ENCODE assay signal across 26 mouse cellular contexts in genomic region chr14:55777806-55778205, GRCm38 (mm10). TPM values are rescaled to one million over a fixed set of nuclear protein-coding genes. Genes with fewer than 3 reads are reported as not detected.
DNase-seq lines count a peak whose midpoint lies in the region; ATAC-seq and TF ChIP-seq lines count a peak whose summit lies in the region.
"Had no signal": no experiment of that assay in that cellular context is flagged by ENCODE, and none has a peak within 500 bp of the region (broad histone marks: within the 10 kb centered on the region; RNA-seq: fewer than 3 reads in every experiment).

No protein-coding gene starts in this region.

- no peak for ATAC-seq in heart, embryonic 11.5 days (replicated peaks; ENCODE audit: insufficient number of reproducible peaks, low FRiP score, low TSS enrichment)
- ATAC-seq in liver, embryonic 11.5 days (replicated peaks; ENCODE audit: low FRiP score): no peak
- ATAC-seq: forebrain, embryonic 16.5 days had no signal

- no peaks in the 10 kb centered on the region for H3K9me3 ChIP-seq in heart, embryonic 10.5 days
- no peaks in the 10 kb centered on the region for H3K9me3 ChIP-seq in heart, embryonic 11.5 days (replicated peaks; ENCODE audit: control insufficient read depth, low read length)
- no peaks in the 10 kb centered on the region for H3K9me3 ChIP-seq in liver, embryonic 11.5 days (ENCODE audit: control insufficient read depth, low read length)
- H3K9me3 ChIP-seq: embryonic facial prominence, embryonic 13.5 days; forebrain, embryonic 10.5 days; G1E; midbrain, embryonic 12.5 days; neural tube, embryonic 13.5 days had no signal

- H3K9ac ChIP-seq in heart, embryonic 11.5 days (ENCODE audit: low read depth, low read length): no peak overlapping the region
- H3K9ac ChIP-seq in liver, adult 2 months (ENCODE audit: low read depth, low read length): no peak overlapping the region
- H3K9ac ChIP-seq in liver, embryonic 11.5 days (ENCODE audit: low read depth, low read length): no peak overlapping the region
- H3K9ac ChIP-seq: embryonic facial prominence, embryonic 13.5 days; hindbrain, embryonic 14.5 days; liver, embryonic 14.5 days; lung, embryonic 14.5 days; midbrain, embryonic 12.5 days; neural tube, embryonic 13.5 days had no signal

- peak overlapping the region; percentile 49 for H3K27ac ChIP-seq in heart, embryonic 10.5 days
- no peak overlapping the region for H3K27ac ChIP-seq in heart, embryonic 11.5 days (ENCODE audit: low read depth, low read length)
- no peak overlapping the region for H3K27ac ChIP-seq in liver, adult 2 months (replicated peaks; ENCODE audit: insufficient read depth, low read depth, low read length)
- no peak overlapping the region for H3K27ac ChIP-seq in liver, embryonic 11.5 days (ENCODE audit: low read depth, low read length)
- H3K27ac ChIP-seq: embryonic facial prominence, embryonic 13.5 days; forebrain, embryonic 10.5 days; hindbrain, embryonic 14.5 days; liver, embryonic 14.5 days; midbrain, embryonic 12.5 days; neural tube, embryonic 13.5 days; stomach, postnatal 0 days had no signal

- peaks cover 36% of the 10 kb centered on the region for H3K4me1 ChIP-seq in heart, embryonic 10.5 days
- H3K4me1 ChIP-seq in heart, embryonic 11.5 days (ENCODE audit: control insufficient read depth, insufficient read depth, low read length): peaks cover 18% of the 10 kb centered on the region
- peaks cover 3% of the 10 kb centered on the region; the same call in 1 of the 2 replicates for H3K4me1 ChIP-seq in liver, adult 2 months (ENCODE audit: control insufficient read depth, insufficient read depth, low read length)
- H3K4me1 ChIP-seq in liver, embryonic 11.5 days (replicated peaks; ENCODE audit: control insufficient read depth, insufficient read depth, low read length): peaks cover 11% of the 10 kb centered on the region

- TF ChIP-seq CTCF in liver, adult 2 months (IDR thresholded peaks at IDR 0.05; ENCODE audit: low read depth, low read length): no peak

- no peak for TF ChIP-seq POLR2A in liver, adult 2 months (IDR thresholded peaks at IDR 0.05; ENCODE audit: extremely low read depth, insufficient read depth, low read length)

- DNase-seq in adrenal gland, adult (ENCODE audit: inconsistent age in 2 of 2, low spot score in 1 of 2): peak; percentile 2 to 16
- DNase-seq in adrenal gland, postnatal 4 days (ENCODE audit: low spot score in 2 of 2): no peak
- no peak for DNase-seq in heart, embryonic 10.5 days (ENCODE audit: low spot score)
- DNase-seq in liver, adult 2 months (ENCODE audit: extremely low read depth, low read depth, low spot score): peak; percentile 6
- DNase-seq in liver, embryonic 11.5 days (ENCODE audit: low spot score): no peak
- peak; percentile 21 for DNase-seq in 416B (ENCODE audit: low read depth)
- DNase-seq in left cerebral cortex, adult 18-20 months (ENCODE audit: low spot score in 2 of 2): no peak
- DNase-seq: cerebellum, adult 18-20 months; kidney, adult 18-20 months; left cerebral cortex, postnatal 4 days; lung, embryonic 14.5 days; lung, postnatal 14 days; right cerebral cortex, postnatal 4 days had no signal

- peaks cover 45% of the 10 kb centered on the region for H3K27me3 ChIP-seq in heart, embryonic 10.5 days (ENCODE audit: insufficient read depth, poor library complexity, severe bottlenecking)
- H3K27me3 ChIP-seq in heart, embryonic 11.5 days (ENCODE audit: control insufficient read depth, insufficient read depth, low read length): peaks cover 13% of the 10 kb centered on the region
- H3K27me3 ChIP-seq in liver, adult 2 months (ENCODE audit: control insufficient read depth, insufficient read depth, low read length): no peaks in the 10 kb centered on the region; the same call in 1 of the 2 replicates
- H3K27me3 ChIP-seq in liver, embryonic 11.5 days (replicated peaks; ENCODE audit: control insufficient read depth, insufficient read depth, low read length): peaks cover 18% of the 10 kb centered on the region

- H3K4me2 ChIP-seq in heart, embryonic 11.5 days: no peak overlapping the region
- no peak overlapping the region for H3K4me2 ChIP-seq in liver, embryonic 11.5 days
- H3K4me2 ChIP-seq: embryonic facial prominence, embryonic 13.5 days; hindbrain, embryonic 14.5 days; lung, embryonic 14.5 days; midbrain, embryonic 12.5 days; neural tube, embryonic 13.5 days had no signal

- WGBS in heart, embryonic 10.5 days: 79% methylated on average over 11 of the region's 11 CpGs
- WGBS in heart, embryonic 11.5 days (ENCODE audit: insufficient replicate concordance): 76% methylated on average over 11 of the region's 11 CpGs
- 88% methylated on average over 11 of the region's 11 CpGs for WGBS in liver, adult 2 months
- 88% methylated on average over 11 of the region's 11 CpGs for WGBS in liver, embryonic 11.5 days

- H3K36me3 ChIP-seq in heart, embryonic 10.5 days: peaks cover 8% of the 10 kb centered on the region; the same call in 1 of the 2 replicates
- H3K36me3 ChIP-seq in heart, embryonic 11.5 days (ENCODE audit: control insufficient read depth, insufficient read depth, low read length): no peaks in the 10 kb centered on the region
- no peaks in the 10 kb centered on the region for H3K36me3 ChIP-seq in liver, adult 2 months (ENCODE audit: control insufficient read depth, insufficient read depth, low read length)
- no peaks in the 10 kb centered on the region for H3K36me3 ChIP-seq in liver, embryonic 11.5 days (ENCODE audit: control insufficient read depth, insufficient read depth, low read length)
- H3K36me3 ChIP-seq: forebrain, embryonic 10.5 days; G1E; midbrain, embryonic 12.5 days; neural tube, embryonic 13.5 days had no signal

- no peak overlapping the region for H3K4me3 ChIP-seq in heart, embryonic 10.5 days
- H3K4me3 ChIP-seq in heart, embryonic 11.5 days (ENCODE audit: low read depth, low read length): no peak overlapping the region
- no peak overlapping the region for H3K4me3 ChIP-seq in liver, adult 2 months (ENCODE audit: insufficient read depth, low read depth, low read length)
- H3K4me3 ChIP-seq in liver, embryonic 11.5 days (ENCODE audit: low read depth, low read length): no peak overlapping the region
- H3K4me3 ChIP-seq: embryonic facial prominence, embryonic 13.5 days; forebrain, embryonic 10.5 days; midbrain, embryonic 12.5 days; neural tube, embryonic 13.5 days had no signal

- no peaks in the 10 kb centered on the region for H3K79me2 ChIP-seq in liver, adult 2 months (ENCODE audit: control insufficient read depth, insufficient read depth, low read length)

RNA-seq across cellular contexts. Expression of gene Adcy4, which starts 6.1 kb away (rescaled TPM):
- 10 to 100 TPM; 10.4 to 10.9 TPM for total RNA-seq in adrenal gland, postnatal 4 days (2021)
- polyA plus RNA-seq in heart, embryonic 10.5 days (2016; fragmentation: Nextera tagmentation; extraction: Ambion mirVana): 14.5 and 18.1 TPM in 2 replicates
- polyA plus RNA-seq in heart, embryonic 11.5 days (2014; fragmentation: Nextera tagmentation; extraction: Ambion mirVana): 13.2 and 19.7 TPM in 2 replicates
- 2.4 and 3.6 TPM in 2 replicates for total RNA-seq in liver, adult 2 months (2014; rRNA removed)
- 3.3 and 4.5 TPM in 2 replicates for polyA plus RNA-seq in liver, adult 2 months (2012; rRNA removed)
- 3.9 and 4.8 TPM in 2 replicates for polyA plus RNA-seq in liver, embryonic 11.5 days (2014; fragmentation: Nextera tagmentation; extraction: Ambion mirVana)
- 1 to 10 TPM; 4.9 to 8.6 TPM for total RNA-seq in left cerebral cortex, adult 18-20 months (2021)
- total RNA-seq: common myeloid progenitor, adult 5-6 weeks had no signal

RNA-seq across cellular contexts. Expression of gene Ripk3, which starts 10.9 kb away (rescaled TPM):
- 10 to 100 TPM in 1 of 2 experiments, 1 to 10 TPM in 1; 8.4 to 12.2 TPM for total RNA-seq in adrenal gland, postnatal 4 days (2021)
- polyA plus RNA-seq in heart, embryonic 10.5 days (2016; fragmentation: Nextera tagmentation; extraction: Ambion mirVana): 20.0 and 32.0 TPM in 2 replicates
- 19.6 and 19.8 TPM in 2 replicates for polyA plus RNA-seq in heart, embryonic 11.5 days (2014; fragmentation: Nextera tagmentation; extraction: Ambion mirVana)
- 0.94 and 1.8 TPM in 2 replicates for total RNA-seq in liver, adult 2 months (2014; rRNA removed)
- 1.4 and 4.0 TPM in 2 replicates for polyA plus RNA-seq in liver, adult 2 months (2012; rRNA removed)
- polyA plus RNA-seq in liver, embryonic 11.5 days (2014; fragmentation: Nextera tagmentation; extraction: Ambion mirVana): 51.6 and 52.1 TPM in 2 replicates
- 1 to 10 TPM in 1 of 2 experiments, under 1 TPM in 1; 0.44 to 1.7 TPM for total RNA-seq in left cerebral cortex, adult 18-20 months (2021)

RNA-seq across cellular contexts. Expression of gene Ltb4r1, which starts 12.0 kb away (rescaled TPM):
- 1 to 10 TPM; 1.3 to 2.9 TPM for total RNA-seq in adrenal gland, postnatal 4 days (2021)
- polyA plus RNA-seq in heart, embryonic 10.5 days (2016; fragmentation: Nextera tagmentation; extraction: Ambion mirVana): 0.53 and 0.79 TPM in 2 replicates
- 0.11 and 0.21 TPM in 2 replicates for polyA plus RNA-seq in heart, embryonic 11.5 days (2014; fragmentation: Nextera tagmentation; extraction: Ambion mirVana)
- 0.28 and 0.34 TPM in 2 replicates for total RNA-seq in liver, adult 2 months (2014; rRNA removed)
- 0.80 and 1.4 TPM in 2 replicates for polyA plus RNA-seq in liver, adult 2 months (2012; rRNA removed)
- polyA plus RNA-seq in liver, embryonic 11.5 days (2014; fragmentation: Nextera tagmentation; extraction: Ambion mirVana): 1.6 and 1.9 TPM in 2 replicates
- total RNA-seq in left cerebral cortex, adult 18-20 months (2021): under 1 TPM in 1 of 2 experiments, not detected in 1; 0.33 TPM
- polyA plus RNA-seq: hindbrain, embryonic 14.5 days had no signal

RNA-seq across cellular contexts. Expression of gene Ltb4r2, which starts 16.6 kb away (rescaled TPM):
- under 1 TPM; 0.17 to 0.34 TPM for total RNA-seq in adrenal gland, postnatal 4 days (2021)
- 0.44 and 1.1 TPM in 2 replicates for polyA plus RNA-seq in heart, embryonic 10.5 days (2016; fragmentation: Nextera tagmentation; extraction: Ambion mirVana)
- 0.16 and 1.0 TPM in 2 replicates for polyA plus RNA-seq in heart, embryonic 11.5 days (2014; fragmentation: Nextera tagmentation; extraction: Ambion mirVana)
- 0.74 and 0.94 TPM in 2 replicates for total RNA-seq in liver, adult 2 months (2014; rRNA removed)
- 1.9 and 2.6 TPM in 2 replicates for polyA plus RNA-seq in liver, adult 2 months (2012; rRNA removed)
- 1.5 and 1.8 TPM in 2 replicates for polyA plus RNA-seq in liver, embryonic 11.5 days (2014; fragmentation: Nextera tagmentation; extraction: Ambion mirVana)
- total RNA-seq in left cerebral cortex, adult 18-20 months (2021): under 1 TPM; 0.26 to 0.52 TPM
- total RNA-seq: gastrocnemius, adult 8-10 months had no signal
- polyA plus RNA-seq: G1E had no signal

RNA-seq across cellular contexts. Expression of gene Cideb, which starts 19.5 kb away (rescaled TPM):
- total RNA-seq in adrenal gland, postnatal 4 days (2021): 10 to 100 TPM in 1 of 2 experiments, 1 to 10 TPM in 1; 4.6 to 12.0 TPM
- polyA plus RNA-seq in heart, embryonic 10.5 days (2016; fragmentation: Nextera tagmentation; extraction: Ambion mirVana): 1.4 and 2.0 TPM in 2 replicates
- 1.4 and 1.7 TPM in 2 replicates for polyA plus RNA-seq in heart, embryonic 11.5 days (2014; fragmentation: Nextera tagmentation; extraction: Ambion mirVana)
- total RNA-seq in liver, adult 2 months (2014; rRNA removed): 101 and 128 TPM in 2 replicates
- 483 and 586 TPM in 2 replicates for polyA plus RNA-seq in liver, adult 2 months (2012; rRNA removed)
- 8.9 and 9.1 TPM in 2 replicates for polyA plus RNA-seq in liver, embryonic 11.5 days (2014; fragmentation: Nextera tagmentation; extraction: Ambion mirVana)
- total RNA-seq in left cerebral cortex, adult 18-20 months (2021): 1 to 10 TPM; 2.3 to 2.4 TPM
- total RNA-seq: gastrocnemius, adult 8-10 months; hematopoietic stem cell, adult 5-6 weeks had no signal
- polyA plus RNA-seq: forebrain, embryonic 16.5 days; G1E; hindbrain, embryonic 14.5 days; midbrain, embryonic 12.5 days had no signal

Comparison
In these comparisons a context has a peak if more than half of its experiments do, and no peak if none do; other contexts are left out.
1. DNase-seq: peak in adrenal gland, adult (2 of 2), liver, adult 2 months (single experiment) and 416B (single experiment); none in adrenal gland, postnatal 4 days (0 of 2), heart, embryonic 10.5 days (single experiment), liver, embryonic 11.5 days (single experiment) and left cerebral cortex, adult 18-20 months (0 of 2).